Mouse (Mus musculus) natural killer cell, adult 2 months (primary cell): ENCODE measurements around the gene Gipc1.

Experiments used
- DNase-seq, 2 experiments: peaks; one replicate each; pipeline ENCODE4 v3.0.0; 2022; ENCODE audit warnings: low spot score in 2 of 2

The Gipc1 gene

DNA sequence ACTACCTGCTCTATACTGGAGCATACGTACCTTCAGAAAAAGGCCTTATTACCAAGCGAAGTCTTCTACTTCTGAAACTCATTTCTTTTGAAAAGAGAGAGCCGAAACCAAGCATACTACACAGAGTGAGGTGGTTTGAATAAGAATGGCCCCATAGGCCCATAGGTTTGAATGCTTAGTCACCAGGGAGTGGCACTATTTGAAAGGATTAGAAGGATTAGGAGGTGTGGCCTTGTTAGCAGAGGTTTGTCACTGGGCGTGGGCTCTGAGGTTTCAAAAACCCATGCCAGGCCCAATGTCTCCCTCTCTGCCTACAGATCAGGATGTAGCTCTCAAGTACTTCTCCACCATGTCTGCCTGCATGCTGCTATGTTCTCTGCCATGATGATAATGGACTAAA lies 4.4 kb upstream of the Gipc1 start:
- DNase-seq, result no peak

DNA sequence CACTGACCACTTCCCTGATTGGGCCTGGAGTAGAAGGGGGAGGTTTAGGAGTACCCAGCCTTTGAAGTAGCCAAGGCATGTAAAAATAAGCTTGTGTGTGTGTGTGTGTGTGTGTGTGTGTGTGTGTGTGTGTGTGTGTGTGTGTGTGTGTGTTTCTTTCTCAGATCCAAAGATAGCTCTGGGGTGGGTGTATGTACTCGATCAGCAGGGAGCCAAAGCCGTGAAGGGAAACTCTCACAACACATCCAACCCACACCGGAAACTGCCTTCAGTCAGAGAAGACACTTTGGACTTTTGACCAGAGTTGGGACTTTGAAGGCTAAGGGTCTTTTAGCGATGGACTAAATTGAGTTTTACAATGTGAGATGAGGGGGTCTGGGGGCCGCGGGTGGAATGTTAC lies 2.8 kb upstream of the Gipc1 start:
- DNase-seq, result no peak

DNA sequence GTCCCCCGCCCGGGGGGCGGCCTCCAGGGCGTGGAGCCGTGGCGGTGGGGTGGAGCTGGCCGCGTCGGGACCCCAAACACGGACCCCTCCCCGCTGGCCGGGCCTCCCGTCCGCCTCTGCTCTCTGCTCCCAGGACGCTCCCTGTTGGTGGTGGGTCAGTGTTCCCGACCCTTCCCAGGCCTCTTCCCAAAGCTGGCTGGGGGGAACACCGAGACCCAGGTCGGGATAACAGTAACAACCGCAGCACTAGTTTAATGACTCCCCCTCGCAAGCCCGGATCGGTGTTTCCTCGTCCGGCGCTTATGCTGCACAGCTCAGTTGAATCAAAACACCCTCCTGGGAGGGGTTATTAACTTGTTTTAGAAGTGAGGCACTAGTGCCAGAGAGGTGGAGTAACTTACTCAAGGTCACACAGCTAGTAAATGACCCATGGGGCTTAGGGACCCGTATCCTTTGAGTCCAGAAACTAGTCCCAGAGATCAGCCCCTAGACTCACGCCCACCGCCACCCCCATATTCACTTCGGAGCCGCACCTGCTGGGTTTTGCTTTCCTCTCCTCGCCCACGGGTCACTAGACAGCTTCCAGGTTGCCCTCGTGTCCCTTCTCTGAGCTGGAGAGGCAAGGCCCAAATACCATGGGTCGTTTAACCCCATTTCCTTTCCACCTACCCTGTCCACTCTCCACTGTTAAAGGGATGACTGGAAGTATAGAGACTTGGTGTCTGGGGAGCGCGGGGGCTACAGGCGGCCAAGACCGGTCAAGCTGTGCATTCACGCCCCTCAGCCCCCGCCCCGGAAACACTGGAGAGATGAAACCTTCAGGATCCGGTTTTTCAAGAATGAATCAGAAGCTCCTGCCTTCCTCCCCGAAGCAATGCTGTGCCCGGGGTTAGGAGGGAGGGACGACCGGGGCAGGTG lies 526 bp downstream of the Gipc1 start:
- no peak for DNase-seq

DNA sequence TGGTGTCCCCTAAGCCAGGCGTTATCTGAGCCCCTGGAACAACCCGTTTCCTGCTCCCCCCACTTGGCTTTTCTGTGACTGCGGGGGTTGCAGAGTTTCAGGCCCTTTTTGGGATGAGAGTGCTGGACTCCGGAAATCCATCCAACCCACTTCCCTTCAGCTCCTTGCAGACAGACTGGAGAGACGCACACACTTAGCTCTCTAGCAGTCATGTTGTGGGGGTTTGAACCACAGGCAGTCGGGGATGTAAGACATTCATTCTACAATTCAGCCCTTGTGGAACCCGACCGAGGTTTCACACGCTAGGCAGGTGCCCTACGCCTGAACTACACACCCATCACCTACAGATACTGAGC lies 1.2 kb downstream of the Gipc1 start:
- DNase-seq, result no peak

DNA sequence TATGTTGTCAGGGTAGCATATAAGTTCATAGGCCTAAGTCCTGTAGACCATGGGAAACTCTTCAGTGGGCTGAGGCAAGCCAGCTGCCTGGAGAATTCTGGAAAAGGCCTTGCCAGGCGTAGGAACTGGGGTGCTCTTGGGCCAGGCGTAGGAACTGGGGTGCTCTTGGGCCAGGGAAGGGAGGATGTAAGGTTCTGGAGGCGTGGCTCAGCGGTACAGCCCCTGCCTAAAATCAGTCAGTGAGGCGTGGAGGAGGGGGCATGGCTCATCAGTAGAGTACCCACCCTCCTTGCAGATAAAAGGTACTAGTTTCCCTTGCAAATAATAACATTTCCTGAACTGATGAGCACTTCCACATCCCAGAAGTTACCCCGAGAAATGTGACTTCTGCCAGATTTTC lies 2.2 kb downstream of the Gipc1 start:
- no peak for DNase-seq

DNA sequence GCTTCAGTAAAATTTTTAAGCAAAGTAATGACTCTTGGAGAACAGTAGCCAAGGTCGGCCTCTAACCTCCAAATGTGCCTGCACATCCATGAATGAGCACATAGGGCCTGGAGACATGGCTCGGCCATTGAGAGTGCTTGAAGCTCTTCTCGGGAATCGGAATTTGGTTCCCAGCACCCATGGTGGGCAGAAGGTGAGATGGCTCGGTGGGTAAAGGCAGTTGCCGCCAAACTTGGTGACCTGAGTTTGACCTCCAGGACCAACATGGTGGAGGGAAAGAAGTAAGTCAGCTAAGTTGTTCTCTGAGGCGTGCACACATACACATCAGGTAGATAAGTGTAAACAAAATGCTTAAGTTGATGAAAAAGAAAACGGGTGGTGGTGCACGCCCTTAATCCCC lies 3.6 kb downstream of the Gipc1 start:
- no peak for DNase-seq

DNA sequence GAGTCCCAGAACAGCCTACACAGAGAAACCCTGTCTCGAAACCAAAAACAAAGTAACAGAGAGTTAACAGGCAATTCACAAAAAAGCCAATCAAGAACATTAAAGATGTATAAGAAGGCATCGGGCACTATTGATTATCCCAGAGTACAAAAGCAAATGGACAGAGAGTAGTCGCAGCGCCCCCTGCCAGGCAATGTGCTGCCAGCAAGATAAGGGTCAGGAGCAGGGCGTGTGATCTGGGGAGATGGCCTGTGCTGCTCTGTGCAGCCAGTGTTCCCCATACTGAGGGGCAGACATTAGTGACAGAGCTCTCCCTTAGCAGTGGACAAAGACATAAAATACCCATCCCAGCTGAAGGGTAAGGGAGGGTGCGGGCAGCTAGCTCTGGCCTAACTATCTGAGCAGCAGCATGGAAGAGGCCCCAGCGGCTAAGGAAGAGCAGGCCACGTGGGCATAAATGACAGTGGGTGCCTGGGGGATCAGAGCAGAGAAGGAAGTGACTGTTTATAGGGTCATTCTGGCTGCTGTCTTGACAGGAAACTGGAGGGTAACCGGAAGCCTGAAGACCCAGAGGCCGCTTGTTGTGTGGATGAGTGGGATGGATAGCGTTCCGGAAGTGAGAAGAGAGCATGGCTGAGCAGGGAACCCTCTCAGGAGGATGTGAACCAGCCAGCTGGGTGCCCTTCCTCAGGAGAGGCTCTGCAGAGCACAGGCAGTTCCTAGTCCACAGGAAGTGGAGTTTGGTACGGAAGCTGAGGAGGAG lies 4.2 kb downstream of the Gipc1 start:
- no peak for DNase-seq

DNA sequence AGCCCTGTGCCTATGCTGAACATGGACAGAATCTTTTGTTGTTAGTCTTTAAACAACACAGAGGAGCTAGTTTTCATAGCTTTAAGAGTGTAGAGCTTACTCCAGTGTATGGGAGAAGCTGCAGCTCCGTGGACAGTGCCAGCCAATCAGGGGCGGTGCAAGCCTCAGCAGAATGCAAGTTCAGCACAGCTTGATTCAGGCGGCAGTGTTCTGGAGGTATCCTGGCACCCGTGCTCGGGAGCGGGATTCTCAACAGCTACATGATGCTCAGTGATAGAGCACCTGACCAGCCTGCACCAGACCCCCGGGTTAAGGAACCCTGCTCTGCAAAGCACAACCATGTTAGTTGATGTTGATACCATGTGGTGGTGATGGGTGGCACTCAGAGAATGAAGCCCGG lies 8.1 kb downstream of the Gipc1 start:
- no peak for DNase-seq

DNA sequence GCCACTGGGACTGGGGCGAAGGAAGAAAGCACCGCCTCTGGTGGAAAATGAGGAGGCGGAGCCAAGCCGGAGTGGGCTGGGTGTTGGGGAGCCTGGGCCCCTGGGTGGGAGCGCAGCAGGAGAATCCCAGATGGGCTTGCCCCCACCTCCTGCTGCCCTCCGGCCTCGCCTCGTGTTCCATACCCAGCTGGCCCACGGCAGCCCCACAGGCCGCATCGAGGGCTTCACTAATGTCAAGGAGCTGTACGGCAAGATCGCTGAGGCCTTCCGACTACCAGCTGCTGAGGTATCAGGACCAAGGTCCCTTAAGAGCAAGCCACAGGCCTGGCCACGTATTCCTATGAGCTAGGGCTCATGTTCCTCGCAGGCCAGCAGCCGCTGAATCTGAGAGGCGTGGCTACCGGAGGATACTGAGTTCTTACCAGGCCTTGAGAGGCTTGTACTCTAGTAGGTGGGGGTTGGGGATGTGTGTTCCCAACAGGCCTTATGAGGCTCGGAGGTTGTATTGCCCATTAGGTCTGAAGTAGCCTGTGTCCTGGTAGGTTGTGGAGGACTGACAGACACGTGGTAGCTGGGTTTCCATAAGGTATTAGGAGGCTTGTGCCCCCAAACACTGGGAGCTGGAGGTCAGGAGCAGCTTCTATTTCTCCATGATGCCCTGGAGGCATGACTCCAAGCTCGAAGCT lies 8.7 kb downstream of the Gipc1 start:
- DNase-seq, result no peak

DNA sequence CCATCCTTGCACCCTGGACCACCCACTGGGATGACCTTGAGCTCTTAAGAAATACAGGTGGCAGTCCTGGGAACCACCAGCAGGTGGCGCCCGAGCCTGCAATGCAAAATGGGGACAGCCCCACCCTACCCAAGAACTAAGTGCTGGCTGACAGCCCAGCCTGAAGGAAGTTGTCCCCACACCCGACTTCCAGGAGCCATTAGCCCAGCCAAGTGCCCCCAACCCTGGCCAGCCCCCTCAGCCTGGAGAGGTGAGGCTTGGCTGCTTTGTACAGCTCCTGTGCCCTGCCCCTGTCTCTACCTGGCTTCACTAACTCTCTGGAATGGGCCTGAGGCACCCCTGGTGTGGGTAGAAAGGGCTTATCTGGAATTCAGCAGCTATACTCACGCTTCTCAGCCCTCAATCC lies 9.9 kb downstream of the Gipc1 start:
- peak; percentile 83 to 89 for DNase-seq

DNA sequence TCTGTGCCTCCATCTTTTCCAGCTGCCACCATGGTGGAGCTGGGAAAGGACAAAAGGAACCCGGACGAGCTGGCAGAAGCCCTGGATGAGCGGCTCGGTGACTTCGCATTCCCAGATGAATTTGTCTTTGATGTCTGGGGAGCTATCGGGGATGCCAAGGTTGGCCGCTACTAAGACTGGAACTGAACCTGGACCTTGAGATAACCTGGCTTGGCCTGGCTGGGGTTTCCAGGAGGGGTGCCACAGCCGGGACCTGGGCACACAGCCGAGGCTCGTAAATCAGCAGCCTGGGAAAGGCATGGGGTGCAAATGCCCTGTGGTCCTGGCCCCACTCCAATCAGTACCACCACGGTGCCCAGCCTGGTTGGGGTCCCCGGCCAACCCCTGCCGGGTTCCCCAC lies 11.6 kb downstream of the Gipc1 start:
- no peak for DNase-seq

DNA sequence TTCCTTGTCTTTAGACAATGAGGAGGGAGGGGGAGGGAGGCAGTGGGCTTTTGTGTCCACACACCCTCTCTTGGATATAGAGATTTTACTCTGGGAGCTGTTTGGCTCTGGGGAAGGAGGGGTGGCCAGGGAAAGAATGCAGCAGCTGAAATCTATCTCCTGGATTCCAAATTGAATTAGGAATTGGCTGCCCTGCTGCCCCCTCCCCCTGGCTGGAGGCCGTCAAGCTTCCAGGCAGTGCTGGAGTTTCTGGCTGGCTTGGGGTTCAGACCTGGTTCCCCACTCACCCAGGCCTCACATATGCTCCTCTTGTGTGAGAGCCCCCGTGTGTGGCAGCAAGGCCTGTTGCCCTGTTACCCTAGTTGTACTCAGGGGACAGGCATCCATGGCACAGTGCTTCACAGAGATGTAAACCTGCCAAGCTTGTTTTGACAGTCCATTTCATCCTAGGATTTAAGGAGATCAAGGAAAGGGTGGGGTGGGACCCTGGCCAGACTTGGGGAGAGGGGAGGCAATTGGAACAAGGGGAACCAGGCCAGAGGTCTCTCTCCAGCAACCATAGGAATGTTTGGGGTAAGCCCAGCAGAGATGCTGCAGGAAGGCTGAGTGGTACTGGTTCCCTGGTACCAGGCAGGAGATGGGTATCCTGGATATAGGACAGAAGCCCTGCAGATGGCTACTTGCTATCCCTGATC lies 12.6 kb downstream of the Gipc1 start:
- DNase-seq, result no peak

DNA sequence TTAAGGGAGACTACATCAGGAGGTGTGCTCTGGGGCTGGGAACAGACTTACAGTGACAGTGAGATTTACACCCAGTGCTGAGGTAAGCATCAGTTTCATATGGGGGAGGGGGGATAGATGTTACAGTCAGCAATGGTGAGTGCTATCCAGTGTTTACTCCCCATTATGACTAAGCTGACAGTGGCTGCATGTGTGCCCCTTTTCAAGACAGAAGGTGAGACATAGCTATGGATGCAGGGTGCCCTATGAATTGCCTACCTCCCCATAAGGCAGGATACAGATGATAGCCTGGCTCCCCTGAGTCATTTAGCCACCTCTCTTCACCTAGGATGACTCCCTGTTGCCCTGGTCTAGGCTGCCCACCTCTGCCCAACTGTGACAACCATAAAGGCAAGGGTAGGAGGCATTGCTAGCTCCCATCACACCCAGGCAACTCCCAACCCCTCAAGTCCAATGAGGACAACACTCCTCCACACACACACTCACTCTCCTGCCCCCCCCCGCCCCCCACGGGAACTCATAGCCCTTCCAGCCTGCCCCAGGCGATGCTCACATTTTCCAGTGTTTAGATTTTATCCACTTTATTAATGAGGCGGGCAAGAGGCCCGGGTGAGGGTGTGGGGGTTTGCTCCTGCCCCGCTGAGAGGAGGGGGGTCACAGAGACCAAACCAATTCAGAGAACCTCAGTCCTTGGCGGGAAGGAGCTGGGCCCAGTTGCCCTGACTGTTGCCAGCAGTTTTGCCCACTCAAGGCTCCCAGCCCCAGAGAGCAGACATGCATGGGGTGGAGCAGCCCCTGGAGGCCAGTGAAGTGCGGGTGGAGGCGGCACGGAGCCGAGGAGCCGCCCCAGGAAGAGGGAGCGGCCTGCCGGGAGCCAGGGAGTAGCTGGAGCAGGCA lies 13.7 kb downstream of the Gipc1 start, which contains the start of gene Ptger1:
Gene Ptger1, plus strand, starts transcription at position 710 of the 897 bp plus-strand sequence.
- no peak for DNase-seq

DNA sequence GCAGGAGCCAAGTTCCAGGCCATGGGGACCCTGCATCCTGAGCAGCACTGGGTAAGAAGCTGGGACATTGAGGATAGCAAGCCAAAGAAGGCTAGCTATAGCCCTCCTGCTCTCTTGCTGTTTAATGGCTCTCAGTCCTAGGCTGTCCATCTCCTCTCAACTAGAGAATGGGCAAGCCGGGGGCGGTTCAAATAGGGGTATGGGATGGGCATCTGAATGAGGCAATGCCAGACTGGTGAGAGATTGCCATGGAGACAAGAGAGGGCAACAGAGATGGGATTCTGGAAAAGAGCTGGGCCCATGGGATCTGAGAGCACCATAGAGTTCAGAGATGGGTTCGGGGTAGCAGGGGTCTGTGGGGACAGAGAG lies 14.4 kb downstream of the Gipc1 start:
- DNase-seq, result no peak

DNA sequence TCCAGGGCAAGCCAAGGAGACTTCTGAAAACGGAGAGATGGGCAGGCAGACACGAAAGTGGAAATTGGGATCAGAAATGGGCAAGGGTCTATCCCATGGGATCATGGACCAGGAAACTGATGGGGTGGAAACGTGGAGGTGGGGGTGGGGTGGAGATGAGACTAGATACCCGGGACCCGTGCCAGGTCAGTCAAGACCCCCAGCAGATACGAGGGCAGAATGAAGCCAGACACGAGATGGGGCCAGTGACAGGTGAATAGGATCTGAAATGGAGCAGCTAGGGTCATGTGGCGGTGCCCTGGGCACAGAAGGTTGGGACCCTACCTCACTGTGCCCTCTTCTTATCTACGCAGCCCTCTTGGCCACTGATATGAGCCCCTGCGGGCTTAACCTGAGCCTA lies 15.0 kb downstream of the Gipc1 start:
- DNase-seq, result no peak

DNA sequence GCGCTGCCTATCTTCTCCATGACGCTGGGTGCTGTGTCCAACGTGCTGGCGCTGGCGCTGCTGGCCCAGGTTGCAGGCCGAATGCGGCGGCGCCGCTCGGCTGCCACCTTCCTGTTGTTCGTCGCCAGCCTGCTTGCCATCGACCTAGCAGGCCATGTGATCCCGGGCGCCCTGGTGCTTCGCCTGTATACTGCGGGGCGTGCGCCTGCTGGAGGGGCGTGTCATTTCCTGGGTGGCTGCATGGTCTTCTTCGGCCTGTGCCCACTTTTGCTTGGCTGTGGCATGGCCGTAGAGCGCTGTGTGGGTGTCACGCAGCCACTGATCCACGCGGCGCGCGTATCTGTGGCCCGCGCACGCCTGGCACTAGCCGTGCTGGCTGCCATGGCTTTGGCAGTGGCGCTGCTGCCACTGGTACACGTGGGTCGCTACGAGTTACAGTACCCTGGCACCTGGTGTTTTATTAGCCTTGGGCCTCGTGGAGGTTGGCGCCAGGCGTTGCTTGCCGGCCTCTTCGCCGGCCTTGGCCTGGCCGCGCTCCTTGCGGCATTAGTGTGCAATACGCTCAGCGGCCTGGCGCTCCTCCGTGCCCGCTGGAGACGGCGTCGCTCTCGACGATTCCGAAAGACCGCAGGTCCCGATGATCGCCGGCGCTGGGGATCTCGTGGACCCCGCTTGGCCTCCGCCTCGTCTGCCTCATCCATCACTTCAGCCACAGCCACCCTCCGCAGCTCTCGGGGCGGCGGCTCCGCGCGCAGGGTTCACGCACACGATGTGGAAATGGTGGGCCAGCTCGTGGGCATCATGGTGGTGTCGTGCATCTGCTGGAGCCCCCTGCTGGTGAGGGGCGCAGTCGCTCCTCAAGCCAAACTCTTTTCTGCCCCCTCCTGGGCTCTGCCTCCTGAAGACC lies 15.8 kb downstream of the Gipc1 start:
- peak; percentile 11 to 47 for DNase-seq

DNA sequence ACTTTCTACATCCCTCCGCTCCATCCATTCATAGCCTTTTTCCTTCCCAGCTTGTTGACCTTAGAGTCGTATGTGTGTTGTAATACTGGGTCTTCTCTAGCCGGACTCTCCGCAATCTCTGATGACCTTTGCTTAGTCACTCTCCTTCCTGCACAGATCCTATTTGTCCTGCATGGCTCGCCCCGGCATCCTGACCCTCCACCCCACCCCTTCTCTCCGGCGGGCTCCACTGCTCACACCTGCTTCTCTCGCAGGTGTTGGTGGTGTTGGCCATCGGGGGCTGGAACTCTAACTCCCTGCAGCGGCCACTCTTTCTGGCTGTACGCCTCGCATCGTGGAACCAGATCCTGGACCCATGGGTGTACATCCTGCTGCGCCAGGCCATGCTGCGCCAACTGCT lies 16.5 kb downstream of the Gipc1 start:
- no peak for DNase-seq

DNA sequence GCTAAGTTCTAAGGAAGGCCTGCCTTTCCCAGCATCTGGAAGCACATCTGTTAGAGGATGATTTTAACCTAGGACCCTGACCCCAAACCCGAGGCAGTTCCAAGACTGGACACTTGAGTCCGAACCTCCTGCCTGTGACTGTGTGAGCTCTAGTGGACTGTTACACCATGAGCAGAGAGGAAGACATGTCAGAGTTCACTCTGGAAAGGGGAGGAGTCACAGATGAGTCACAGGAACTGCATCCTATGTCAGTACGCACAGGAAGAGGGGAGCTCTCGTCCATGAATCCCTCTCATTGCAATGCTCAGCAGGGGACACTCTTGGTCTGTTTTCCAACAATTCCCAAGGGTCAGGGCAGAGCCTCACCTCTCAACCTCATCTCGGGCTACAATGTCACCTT lies 20.5 kb downstream of the Gipc1 start:
- DNase-seq, result no peak

DNA sequence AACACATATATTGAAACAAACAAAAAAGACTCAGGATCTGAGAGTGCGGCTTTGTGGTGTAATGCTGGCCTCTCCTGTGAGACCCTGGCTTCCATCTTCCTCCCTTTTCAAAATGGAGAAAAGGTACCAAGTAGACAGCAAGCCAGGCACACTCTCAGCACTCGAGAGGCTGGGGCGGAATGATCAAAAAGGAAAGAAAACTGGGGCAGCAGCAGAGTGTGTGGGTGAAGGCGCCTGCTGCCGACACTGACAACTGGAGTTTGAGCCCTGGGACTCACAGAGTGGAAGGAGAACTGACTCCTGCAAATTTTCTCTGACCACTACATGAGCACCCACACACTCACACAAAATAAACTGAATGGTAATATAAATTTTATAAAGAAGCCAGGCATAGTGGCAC lies 22.0 kb downstream of the Gipc1 start:
- no peak for DNase-seq

DNA sequence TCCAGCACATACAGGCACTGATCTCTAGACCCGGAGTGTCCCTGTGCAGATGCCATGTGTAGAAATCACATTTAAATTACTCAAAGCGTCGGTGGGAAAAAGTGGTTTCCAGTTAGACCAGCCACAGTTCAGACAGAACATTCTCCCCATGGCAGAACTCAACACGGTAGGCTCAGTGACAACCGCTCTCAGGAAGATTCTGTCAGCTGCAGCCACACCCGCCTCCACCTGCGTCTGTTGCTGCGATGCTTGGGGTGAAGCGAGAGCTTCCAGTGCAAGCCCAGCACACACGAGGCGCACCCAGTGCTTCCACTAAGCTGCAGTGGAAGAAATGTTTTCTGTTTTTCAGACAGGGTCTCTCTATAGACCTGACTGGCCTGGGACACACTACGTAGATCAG lies 27.4 kb downstream of the Gipc1 start:
- no peak for DNase-seq
